Mouse (Mus musculus) skeletal muscle tissue, adult 2 months (tissue): ENCODE results near the gene Dock8.

Experiments
- DNase-seq: peaks from one replicate; pipeline ENCODE4 v3.0.0-alpha.2; 2012; ENCODE audit warnings: low read depth, low spot score

Gene Dock8

DNA sequence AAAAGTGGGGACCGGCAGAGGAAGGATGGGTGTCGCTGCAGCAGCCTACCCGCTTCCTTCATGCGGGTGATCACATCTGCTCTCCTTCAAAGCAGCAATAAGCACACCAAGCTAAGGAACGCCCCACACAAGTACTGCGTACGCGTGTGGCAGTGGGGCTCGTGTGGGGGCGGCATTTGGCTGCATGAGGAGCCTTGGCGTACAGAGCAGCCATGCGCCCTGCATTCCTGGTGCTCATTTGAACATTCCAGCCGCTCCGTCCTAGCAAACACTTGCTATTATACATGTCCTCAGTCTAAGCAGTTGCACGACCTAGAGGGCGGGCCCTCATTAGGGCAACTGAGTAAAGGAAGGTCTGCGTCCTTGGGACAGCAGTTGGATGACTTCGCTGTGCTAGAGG is 188.3 kb downstream of the Dock8 start:
- no peak for DNase-seq

DNA sequence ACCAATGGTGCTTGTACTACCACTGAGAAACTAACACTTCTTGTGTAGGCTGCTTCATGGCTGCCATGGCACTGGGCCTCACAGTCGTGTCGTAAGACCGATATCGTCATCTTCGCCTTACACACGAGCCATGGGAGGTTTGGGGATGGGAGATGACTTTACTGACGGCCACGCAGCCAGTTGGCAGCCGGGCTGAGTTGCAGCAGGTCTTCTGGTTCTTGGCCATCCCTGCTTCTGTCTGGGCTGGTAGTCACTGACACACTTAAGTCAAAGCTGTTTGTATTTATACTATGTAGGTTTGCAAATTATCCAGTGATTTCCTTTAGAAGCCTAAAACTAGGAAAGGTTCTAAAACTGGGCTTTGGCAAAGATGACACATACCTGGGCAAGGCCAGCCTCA is 194.4 kb downstream of the Dock8 start:
- no peak for DNase-seq

DNA sequence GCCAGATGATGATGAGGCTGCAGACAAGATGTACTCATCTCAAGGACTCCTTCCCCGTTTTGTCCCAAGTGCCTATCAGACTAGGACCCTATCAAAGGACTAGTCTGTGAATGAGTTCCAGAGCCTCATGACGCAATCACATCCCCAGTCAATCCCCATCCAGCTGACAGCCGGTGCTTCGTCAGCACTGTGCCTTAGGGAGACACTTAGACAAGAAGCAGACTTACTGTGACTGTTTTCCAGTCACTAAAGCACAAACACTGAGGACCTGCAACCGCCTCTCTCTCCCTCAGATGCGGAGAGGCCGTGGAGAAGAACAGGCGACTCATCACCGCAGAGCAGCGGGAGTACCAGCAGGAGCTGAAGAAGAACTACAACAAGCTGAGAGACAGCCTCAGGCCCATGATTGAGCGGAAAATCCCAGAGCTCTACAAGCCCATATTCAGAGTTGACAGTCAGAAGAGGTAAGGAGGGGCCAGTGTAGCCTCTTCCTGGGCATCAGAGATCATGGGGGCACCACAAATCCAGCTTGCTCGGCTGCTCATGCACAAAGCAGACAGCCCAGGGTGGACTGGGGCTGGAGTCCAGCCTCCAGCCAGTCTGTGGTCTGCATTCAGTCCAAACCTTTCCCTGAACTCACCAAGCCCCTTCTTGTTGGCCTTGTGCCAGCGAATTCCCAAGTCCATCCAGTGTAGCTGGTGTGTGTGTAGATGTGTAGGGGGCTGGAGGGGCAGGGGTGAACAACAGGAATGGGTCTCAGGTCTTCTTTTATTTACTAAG is 200.9 kb downstream of the Dock8 start:
- DNase-seq = no peak

DNA sequence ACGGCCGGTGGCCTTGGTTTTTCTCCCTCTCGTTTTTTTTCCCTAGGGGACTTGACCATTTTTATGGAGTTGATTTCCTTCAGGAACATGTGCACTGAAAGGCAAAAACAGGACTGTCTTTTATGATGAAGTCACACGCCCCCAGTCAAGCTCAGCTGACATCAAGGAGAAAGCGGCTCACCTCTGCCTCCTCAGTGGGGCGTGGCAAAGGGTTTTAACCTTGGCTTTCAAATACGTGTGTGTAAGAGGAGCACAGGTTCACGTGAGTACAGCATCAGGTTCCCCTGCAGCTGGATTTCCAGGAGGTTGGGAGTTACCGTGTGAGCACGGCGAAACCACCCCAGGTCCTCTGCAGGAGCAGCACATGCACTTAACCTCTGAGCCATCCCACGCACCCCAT is 203.7 kb downstream of the Dock8 start:
- DNase-seq = no peak

DNA sequence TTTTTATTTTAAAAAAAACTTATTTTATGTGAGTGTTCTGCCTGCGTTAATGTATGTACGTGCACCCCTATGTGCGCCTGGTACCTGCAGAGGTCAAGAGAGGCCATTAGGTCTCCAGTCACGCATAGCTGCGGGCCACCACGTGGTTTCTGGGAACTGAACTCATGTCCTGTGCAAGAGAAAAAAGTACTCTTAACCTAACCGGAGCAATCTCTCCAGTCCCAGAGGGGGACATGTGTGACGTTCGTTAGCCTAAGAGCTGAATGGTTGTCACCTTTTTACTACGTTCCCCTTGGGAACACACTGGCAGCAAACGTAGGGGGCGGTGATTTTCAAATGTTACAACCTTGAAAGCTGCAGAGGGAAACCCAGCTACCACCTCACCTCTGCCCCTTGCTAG is 207.6 kb downstream of the Dock8 start:
- DNase-seq = no peak

DNA sequence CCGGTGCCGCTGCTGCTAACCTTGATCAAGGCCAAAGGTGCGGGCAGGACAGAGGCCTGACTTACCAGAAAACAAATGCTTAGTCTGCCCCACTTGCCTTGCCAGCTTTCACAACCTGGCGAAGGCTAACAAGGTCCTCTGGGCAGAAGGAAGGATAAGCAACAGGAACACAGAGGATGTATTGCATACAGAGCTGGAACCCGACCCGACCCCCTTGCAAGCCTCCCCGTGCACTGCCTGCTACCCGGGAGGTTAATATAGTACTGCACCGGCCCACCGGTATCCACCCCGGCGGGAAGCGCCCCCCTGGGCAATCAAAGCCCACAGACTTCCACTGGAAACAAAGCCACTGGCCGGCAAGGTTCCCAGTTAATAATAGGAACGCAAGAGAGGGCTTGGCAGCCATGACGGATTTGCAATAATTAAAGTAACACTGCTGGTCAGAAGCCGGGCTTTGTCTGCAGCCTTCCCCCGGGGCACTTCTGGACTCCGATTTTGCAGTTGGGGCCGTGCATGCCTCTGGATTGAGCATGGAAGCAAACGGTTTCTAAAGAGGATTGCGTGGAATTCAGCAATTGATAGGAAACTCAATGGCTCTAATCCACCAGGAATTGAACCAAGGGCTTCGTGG is 208.5 kb downstream of the Dock8 start:
- DNase-seq = no peak

DNA sequence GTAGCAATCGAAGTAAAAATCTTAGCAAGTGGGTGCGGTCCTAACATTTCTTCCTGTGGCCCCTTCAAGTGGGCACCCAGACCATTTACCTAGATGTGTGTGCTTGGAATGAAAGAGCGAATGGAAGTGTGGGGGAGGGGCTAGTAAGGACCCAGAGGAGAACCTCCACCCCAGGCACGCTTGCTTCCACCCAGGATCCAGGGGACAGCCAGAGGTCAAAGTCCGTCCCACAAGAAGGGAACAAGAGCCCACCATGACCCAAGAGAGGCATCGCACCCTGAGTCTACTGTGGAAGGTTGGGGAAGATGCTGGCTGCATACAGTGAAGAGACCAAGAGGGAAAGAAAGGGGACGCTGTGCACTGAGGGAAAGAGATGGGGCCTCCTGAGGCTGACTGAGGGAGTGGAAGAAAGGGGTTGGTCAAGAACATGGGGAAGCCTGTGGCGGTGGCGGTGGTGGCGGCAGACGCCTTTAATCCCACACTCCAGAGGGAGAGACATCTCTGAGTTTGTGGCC is 209.3 kb downstream of the Dock8 start:
- no peak for DNase-seq

DNA sequence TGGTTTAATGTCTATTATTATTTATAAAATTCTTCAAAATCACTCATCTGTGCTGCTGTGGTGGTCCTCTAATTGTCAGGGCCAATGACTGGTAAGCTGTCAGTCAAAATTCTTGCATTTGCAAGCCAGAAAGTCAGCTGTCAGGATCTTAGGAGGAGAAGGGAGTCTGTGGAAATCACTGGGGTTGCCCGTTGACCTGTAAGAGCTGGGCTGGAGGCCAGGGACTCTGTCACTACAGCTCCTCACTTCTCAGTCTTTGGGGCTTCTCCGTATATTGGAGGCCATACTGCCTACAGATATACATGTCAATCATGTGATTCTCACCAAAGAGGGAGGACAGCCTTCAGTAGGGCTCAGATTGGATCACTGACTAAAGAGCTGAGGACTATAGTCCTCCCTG is 221.3 kb downstream of the Dock8 start:
- no peak for DNase-seq

DNA sequence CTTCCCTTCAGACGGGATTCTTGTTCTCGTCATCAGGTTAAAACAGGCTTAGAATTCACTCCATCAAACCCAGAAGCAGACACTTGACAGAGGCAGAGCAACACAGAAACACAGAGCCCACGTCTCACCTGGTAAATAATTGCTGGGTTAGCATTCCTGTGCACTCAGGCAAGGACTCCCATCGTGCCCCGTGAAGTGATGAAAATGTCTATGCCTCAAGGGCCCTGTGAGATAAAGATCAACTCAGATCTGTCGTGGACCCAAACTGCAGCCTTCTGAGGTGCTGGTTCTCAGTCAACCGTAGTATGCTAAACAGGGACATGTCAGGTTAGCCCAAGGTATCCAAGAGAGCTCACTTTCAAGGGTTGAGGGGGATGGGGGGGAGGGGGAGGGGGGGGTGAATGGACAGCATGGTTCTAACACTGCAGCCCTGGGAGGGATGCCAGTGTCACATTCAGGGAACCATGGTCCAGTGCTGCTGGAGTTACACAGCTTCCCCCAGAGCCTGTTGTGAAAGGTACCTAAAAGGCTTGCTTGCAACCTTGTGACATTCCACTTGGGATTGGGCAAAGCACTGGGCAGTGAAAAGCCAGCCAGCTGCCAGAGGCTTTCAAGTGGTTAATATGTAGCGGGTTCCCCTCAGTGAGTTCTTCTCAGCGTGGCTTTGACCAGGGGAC is 222.8 kb downstream of the Dock8 start:
- DNase-seq = no peak

DNA sequence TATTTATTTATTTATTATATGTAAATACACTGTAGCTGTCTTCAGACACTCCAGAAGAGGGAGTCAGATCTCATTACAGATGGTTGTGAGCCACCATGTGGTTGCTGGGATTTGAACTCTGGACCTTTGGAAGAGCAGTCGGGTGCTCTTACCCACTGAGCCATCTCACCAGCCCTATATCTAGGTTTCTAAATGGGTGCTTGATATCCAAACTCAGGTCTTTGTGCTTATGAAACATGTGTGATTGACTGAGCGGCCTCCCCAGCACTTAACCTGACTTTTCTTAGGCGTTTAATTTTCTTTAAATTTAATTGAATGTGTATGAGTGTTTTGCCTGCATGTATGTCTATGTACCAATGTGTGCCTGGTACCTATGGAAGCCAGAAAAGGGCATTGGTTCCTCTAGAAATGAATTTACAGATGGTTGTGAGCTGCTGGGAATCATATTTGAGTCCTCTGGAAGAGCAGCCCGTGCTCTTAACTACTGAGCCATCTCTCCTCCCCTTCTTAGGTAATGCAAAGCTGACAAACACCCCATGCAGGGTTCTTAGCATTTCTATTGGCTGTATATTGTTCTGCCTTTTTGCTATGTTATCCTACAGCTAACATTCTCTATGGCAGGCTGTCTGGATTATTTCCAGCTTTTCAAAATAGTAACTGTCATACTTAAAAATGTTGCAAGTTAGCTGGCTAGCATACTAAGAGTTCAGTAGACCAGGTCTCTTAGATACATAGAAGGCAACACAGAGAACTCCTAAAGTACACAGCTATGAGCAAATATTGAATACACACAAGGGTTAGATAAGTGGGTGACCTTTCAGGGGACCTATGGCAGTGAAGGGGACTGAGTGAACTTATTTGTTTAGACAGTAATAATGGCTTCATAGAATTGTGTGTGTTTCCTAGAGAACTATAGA is 231.0 kb downstream of the Dock8 start:
- DNase-seq = no peak

DNA sequence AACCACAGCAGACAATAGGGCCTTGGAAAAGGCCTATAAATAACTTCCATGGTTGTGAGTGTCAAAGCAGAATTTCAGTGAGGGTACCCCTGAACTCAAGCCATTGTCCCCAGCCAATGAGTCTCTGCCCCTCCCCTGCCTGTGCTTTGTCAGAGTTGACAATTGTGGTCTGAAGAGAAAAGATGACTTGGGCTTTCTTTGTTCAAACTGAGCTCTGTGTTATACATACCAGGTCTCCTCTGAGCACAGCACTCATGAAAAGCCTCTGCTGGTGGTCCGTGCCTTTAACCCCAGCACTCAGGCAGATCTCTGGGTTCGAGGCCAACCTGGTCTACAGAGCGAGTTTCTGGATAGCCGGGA is 231.6 kb downstream of the Dock8 start:
- no peak for DNase-seq

DNA sequence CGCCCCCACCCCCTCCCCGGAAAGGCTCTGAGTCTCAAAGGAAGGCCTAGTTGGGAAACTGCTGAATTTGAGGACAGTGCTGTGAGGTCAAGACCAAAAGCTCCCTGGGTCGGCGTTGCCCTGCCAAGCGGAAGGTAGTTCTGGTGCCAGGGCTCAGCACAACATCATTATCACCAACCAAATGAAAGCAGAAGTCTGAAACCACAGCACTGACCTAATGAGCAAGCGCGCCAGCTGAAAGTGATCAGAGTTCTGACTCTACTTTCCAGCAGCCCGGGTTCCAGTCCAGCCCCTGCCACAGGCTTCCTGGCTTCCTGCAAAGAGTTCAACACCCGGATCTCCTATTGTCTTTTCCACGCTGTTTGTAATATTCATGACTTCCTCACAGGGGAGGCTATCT is 232.7 kb downstream of the Dock8 start:
- no peak for DNase-seq

DNA sequence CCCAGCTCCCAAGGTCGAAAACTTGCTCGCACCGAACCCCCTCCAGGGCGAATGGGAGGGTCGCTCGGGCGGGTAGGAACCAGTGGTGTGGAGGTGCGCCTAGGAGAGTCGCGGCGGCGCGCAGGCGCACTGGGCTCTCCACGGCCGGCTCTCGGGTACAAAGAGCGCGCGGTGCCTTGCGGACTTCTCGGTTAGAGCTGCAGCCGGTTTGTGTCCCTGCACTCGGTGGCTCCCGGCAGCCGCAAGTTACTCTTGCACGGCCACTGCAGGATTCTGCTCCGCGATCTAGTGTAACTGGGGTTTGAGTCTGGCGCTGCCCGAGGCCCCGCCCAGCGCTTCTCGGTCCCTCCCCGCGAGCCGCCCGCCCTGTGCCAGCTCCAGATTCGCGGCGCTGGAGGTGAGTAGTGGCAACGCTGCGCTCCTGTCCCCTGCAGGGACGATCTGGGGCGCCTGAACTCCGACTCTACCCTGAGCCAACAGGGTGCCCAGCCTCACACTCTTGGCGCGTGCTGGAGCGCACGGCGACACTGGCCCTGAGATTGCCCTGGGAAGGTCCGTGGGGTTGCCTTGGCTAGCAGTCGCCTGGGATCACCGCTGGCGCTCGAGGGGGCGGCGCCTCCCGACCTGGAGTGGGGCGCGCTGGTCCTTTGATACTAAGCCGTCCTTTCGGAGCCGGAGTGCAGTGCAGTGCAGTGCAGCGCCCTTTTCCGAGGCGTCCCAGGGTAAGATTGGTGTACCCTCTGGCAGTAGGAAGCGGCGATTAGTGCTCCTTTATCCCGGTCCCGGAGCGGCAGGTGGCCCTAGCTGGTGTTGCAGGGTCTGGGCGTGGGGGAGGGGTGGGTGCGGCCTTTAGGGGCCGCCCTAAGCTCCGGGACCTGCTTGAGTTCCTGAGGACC is 237.5 kb downstream of the Dock8 start, which contains the start of gene Kank1:
TSS of gene Kank1 (plus strand) at position 380 of the 896 bp plus-strand sequence.
- DNase-seq = no peak

DNA sequence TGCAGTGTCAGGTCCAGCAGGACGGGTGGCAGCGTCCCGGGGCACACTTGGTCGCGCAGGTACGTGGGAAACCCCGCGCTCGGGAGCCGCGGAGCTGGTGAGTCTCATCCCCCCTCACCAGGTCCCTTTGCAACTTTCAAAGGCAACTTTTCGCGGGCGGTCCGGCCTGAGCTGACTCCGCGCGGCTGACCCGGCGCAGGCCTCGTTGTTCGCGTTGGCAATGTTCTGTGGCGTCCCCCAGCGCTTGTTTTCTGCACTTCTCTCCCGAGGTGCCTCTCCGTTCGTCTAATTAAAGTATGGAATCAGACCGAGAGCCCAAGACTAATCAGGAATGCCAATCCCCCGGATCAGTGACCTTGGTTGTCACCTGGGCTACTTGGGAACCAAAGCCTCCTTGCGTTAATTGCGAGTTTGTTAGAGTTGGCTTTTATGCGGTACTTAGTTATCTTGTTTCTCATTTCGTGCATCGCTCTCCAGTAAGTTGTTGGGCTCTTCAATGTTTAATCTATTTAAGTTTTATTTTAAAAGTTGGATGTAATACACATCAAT is 238.2 kb downstream of the Dock8 start:
- DNase-seq = no peak

DNA sequence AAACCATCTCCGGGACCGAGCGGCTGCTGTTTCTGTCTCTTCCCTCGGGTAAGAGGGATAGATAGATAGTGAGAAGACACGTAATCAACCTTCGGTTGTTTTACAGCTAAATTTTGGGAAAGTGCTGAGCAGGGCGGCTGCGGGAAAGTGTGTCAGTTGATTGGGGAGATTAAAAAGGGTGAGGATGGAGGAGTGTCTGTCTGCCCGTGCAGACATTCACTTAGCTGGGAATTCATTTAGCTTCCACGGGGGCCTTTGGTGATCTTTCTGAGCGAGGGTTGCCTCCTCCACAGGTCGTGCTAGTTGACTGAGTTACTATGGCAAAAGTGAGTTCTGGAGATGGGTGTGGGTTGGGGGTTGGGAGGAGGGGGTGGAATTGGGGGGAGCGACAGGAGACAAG is 238.8 kb downstream of the Dock8 start:
- no peak for DNase-seq

DNA sequence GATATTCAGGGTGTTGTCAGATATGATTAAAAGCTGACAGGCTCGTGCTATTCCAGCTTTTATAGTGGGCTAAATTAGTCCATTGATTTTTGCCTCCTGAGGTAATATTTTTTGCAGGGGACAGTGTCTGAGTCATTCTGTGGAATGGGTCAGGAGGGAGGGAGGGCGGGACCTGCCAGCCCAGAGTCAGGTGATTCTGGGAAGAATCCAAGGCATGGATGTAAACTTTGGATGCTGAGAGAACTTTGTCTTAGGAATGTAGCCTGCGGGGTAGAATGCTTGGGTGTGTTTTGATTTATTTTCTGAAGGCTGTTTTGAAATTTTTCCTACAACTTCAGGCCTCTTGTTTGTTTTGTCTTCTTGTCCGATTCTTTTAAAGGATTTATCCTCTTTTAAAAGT is 244.2 kb downstream of the Dock8 start:
- DNase-seq = no peak

DNA sequence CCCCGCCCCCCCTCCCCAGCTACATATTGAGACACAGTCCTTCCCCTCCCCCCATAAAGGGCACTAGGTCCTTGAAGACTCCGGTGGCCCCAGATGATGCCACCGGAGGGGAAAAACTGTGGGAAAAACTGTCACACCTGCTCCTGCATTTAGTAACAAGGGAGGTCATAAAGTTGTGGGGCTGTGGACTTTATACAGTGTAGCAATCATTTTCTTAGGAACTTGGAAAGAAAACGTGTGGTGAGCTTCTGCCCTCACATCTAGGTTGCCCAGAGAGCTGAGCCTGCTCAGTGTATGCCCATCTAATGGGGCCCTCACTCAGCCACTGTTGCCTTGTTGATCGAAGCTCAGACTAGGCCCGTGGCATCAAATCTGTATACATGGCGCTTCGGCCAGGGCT is 246.7 kb downstream of the Dock8 start:
- DNase-seq = no peak

DNA sequence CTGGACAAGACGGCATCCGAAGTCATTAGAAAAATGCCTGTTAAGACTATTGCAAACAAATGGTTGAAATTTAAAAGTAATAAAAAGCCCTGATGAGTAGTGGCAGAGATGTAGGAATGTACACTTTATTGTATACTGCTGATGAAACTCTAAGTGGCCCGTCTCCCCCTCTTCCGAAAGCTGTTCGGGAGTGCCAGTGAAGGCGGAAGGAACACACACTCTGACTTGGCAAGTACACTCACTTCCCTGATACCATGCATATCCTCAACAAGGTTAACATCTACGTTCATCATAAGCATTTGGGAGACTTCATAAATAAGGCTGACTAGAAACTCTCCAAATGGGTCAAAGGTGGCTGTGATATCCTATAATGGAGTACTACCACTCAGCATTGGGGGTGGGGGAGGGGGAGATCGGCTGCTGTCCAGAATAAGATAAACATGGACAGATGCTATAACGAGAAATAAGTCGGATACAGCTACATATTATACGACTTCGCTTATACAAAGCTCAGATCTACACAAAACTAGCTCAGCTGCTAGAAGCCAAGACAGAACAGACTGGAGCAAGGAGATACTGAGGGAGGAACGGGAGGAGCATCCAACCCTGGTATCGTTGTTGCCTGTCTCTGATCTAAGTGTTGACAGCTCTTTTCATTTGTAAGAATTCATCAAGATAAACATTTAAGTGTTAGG is 248.7 kb downstream of the Dock8 start:
- no peak for DNase-seq

DNA sequence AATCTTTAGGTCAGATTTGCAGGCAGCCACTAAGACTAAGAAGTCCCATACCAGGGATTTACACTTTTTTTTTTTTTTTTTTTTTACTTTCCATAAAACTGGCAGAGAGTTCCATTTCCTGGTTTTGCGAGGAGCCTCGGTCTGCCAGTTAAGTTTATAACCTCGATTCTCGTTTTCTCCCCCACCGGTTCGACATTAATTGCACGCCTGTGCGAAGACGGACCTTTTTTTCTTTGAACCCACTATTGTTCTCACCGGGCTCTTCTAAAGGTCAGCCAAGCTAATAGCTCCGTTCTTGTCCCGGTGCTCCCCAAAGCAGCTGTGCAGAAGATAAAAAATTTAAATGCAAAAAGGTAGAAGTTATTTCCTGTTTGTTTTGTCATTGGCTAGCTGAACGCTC is 249.9 kb downstream of the Dock8 start:
- DNase-seq = no peak
